Mouse (Mus musculus): ENCODE results near the gene Taf3. TPM values are rescaled to one million over a fixed set of nuclear protein-coding genes. Genes with fewer than 3 reads are reported as not detected.
A peak's percentile ranks its signal among the peaks of the same experiment; 100 is the strongest.

Gene Taf3
- polyA plus RNA-seq, 1 experiment from 2014 or later, result 12.4 TPM

DNA sequence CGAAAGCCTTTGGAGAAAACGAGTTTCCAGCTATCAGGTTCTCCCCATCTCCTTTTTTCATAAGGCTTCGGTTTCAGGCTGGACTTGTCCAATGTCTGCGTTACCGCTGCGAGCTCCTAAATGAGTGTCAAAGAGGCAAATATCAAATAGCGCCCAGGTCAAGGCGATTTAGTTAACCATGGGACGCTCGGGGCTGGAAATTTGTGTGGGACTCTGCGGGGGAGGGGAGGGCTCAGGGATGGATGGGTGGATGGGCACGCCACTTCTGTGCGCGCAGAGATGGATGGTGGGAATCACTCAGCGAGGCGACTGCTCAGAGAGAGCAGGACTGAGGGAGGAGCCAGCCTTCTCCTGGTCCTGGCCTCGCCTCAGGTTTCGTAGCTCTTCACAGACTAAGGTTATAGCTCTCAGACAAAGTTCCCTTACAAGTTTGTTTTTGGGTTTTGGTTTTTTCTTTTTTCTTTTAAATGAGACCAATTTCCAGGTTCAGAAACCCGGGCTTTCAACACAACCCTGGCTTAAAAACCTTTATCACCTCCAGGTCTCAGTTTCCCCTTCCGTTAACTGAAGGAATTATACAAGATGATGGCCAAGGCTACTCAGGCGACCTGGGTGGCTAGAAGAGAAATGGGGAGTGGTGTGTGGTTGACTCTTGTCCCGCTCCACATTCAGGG, 152.2 kb downstream of the Taf3 start:
- Histone ChIP-seq H3K4me1 (peaks cover 9% of the 10 kb centered on the region), H3K27ac (no peak overlapping the region), H3K36me3 (no peaks in the 10 kb centered on the region), H3K4me3 (peak overlapping the region; percentile 18), H3K9ac (no peak overlapping the region), H3K9me3 (no peaks in the 10 kb centered on the region), H3K4me2 (peak overlapping the region; percentile 37), H3K27me3 (peaks cover 83% of the 10 kb centered on the region)
- 2% methylated on average over 22 of the region's 22 CpGs for WGBS
- ATAC-seq (ENCODE audit: insufficient number of reproducible peaks, low FRiP score, low TSS enrichment, low read depth), result no peak

GRCm38 (mm10) chr2:9894836-9895593, 153.4 kb downstream of the Taf3 start:
- 4% methylated on average over 19 of the region's 19 CpGs for WGBS
- no peak overlapping the region for H3K4me3 ChIP-seq
- no peak overlapping the region for H3K27ac ChIP-seq
- no peaks in the 10 kb centered on the region for H3K9me3 ChIP-seq
- H3K9ac ChIP-seq, result no peak overlapping the region
- H3K36me3 ChIP-seq, result no peaks in the 10 kb centered on the region
- no peak overlapping the region for H3K4me2 ChIP-seq
- H3K27me3 ChIP-seq, result peaks cover 95% of the 10 kb centered on the region
- ATAC-seq (ENCODE audit: insufficient number of reproducible peaks, low FRiP score, low TSS enrichment, low read depth), result no peak
- peaks cover 9% of the 10 kb centered on the region for H3K4me1 ChIP-seq

GRCm38 (mm10) chr2:9893272-9893953, 155.0 kb downstream of the Taf3 start:
- 6% methylated on average over 6 of the region's 6 CpGs for WGBS
- Histone ChIP-seq H3K4me2 (no peak overlapping the region), H3K27me3 (peaks cover 94% of the 10 kb centered on the region), H3K9ac (no peak overlapping the region), H3K36me3 (no peaks in the 10 kb centered on the region), H3K9me3 (no peaks in the 10 kb centered on the region), H3K27ac (no peak overlapping the region), H3K4me3 (no peak overlapping the region), H3K4me1 (peaks cover 22% of the 10 kb centered on the region)
- no peak for ATAC-seq (ENCODE audit: insufficient number of reproducible peaks, low FRiP score, low TSS enrichment, low read depth)

DNA sequence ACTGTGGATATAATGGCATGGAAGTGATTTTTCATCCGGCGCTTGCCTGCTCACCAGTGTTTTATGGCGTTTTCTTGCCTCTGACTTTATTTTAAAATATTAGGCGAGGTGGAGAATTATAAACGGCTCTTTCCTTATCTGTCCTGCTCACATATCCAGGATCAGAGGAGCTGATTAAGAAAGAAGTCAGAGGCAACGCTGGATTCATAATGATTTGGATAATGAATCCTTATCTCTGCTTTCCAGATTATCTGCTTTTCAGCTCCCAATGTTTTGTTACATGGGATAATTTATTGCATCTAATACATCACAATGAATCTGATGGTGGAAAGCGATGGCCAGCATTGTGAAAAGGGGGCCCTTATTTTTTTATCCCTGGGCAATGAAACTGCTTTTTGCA, 155.9 kb downstream of the Taf3 start:
- no peak overlapping the region for H3K4me2 ChIP-seq
- peaks cover 22% of the 10 kb centered on the region for H3K4me1 ChIP-seq
- H3K36me3 ChIP-seq, result no peaks in the 10 kb centered on the region
- no peak overlapping the region for H3K27ac ChIP-seq
- peaks cover 93% of the 10 kb centered on the region for H3K27me3 ChIP-seq
- no peak overlapping the region for H3K4me3 ChIP-seq
- no peaks in the 10 kb centered on the region for H3K9me3 ChIP-seq
- ATAC-seq (ENCODE audit: insufficient number of reproducible peaks, low FRiP score, low TSS enrichment, low read depth), result no peak
- no peak overlapping the region for H3K9ac ChIP-seq
- 6% methylated on average over 7 of the region's 7 CpGs for WGBS

DNA sequence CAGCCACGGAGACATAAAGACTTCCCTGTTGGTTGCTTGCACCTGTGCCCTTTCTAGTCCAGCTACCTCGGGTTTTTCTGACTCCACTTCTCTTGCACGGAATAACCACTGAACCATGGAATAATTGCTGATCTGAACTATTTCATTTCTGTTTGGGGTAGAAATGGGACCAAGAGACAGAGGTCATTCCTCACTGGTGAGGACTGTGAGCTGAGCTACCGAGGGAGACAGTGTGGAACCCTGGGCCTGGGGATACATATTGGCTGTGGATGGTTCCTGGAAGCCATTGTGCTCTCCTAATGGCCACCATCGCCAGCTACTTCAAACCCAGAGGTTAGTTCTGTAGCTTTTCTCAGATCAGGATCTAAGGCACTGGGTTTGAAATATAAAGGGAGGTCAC, 157.5 kb downstream of the Taf3 start:
- Histone ChIP-seq H3K4me1 (peaks cover 18% of the 10 kb centered on the region), H3K4me3 (no peak overlapping the region), H3K27ac (no peak overlapping the region), H3K4me2 (no peak overlapping the region), H3K9ac (no peak overlapping the region), H3K9me3 (no peaks in the 10 kb centered on the region), H3K36me3 (no peaks in the 10 kb centered on the region), H3K27me3 (peaks cover 93% of the 10 kb centered on the region)
- no peak for ATAC-seq (ENCODE audit: insufficient number of reproducible peaks, low FRiP score, low TSS enrichment, low read depth)
- WGBS, result 5% methylated on average over 5 of the region's 5 CpGs

DNA sequence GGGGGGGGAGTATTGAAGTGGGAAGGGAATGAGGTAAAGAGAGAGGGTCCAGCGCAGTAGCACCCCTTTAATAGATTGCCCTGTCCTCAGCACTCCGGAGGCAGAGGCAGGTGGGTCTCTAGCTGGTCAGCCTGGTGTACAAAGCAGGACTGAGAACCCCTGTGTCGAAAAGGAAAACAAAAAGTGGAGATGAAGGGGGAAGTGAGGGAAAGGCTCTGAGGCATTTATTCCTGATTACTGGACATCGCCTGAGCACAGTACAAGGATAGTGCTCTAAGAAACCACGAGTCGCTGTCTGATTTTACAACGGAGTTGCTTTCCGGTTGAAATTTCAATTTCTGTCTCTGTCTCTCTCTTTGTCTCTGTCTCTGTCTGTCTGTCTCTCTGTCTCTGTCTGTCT, 158.1 kb downstream of the Taf3 start:
- H3K4me3 ChIP-seq, result no peak overlapping the region
- H3K9me3 ChIP-seq, result no peaks in the 10 kb centered on the region
- peaks cover 13% of the 10 kb centered on the region for H3K4me1 ChIP-seq
- WGBS, result 5% methylated on average over 8 of the region's 8 CpGs
- no peaks in the 10 kb centered on the region for H3K36me3 ChIP-seq
- H3K4me2 ChIP-seq, result no peak overlapping the region
- no peak for ATAC-seq (ENCODE audit: insufficient number of reproducible peaks, low FRiP score, low TSS enrichment, low read depth)
- H3K27ac ChIP-seq, result no peak overlapping the region
- no peak overlapping the region for H3K9ac ChIP-seq
- peaks cover 93% of the 10 kb centered on the region for H3K27me3 ChIP-seq

GRCm38 (mm10) chr2:9889651-9890183, 158.7 kb downstream of the Taf3 start, which contains the start of gene Gata3:
Gene Gata3 (minus strand): TSS chr2:9890034.
- Histone ChIP-seq H3K4me2 (peak within 1 kb of the TSS; percentile 36), H3K9ac (no peak within 1 kb of the TSS), H3K27ac (no peak within 1 kb of the TSS), H3K9me3 (no peaks in the 10 kb centered on the region), H3K36me3 (no peaks in the 10 kb centered on the region), H3K27me3 (peaks cover 93% of the 10 kb centered on the region), H3K4me1 (peaks cover 13% of the 10 kb centered on the region), H3K4me3 (peak within 1 kb of the TSS; percentile 23)
- ATAC-seq (ENCODE audit: insufficient number of reproducible peaks, low FRiP score, low TSS enrichment, low read depth), result no peak
- under 1% methylated on average over 23 of the region's 23 CpGs for WGBS

GRCm38 (mm10) chr2:9888913-9889650, 159.3 kb downstream of the Taf3 start, which contains the start of gene 9230102O04Rik:
Gene 9230102O04Rik (minus strand): TSS chr2:9889540.
- WGBS, result under 1% methylated on average over 30 of the region's 30 CpGs
- Histone ChIP-seq H3K9me3 (no peaks in the 10 kb centered on the region), H3K4me1 (peaks cover 17% of the 10 kb centered on the region), H3K4me2 (peak within 1 kb of the TSS; percentile 36), H3K27me3 (peaks cover 93% of the 10 kb centered on the region), H3K36me3 (no peaks in the 10 kb centered on the region), H3K27ac (no peak within 1 kb of the TSS), H3K4me3 (peak within 1 kb of the TSS; percentile 23), H3K9ac (no peak within 1 kb of the TSS)
- 0 out of 2 replicates have a peak, but pooled peaks have one; percentile 33 for ATAC-seq (ENCODE audit: insufficient number of reproducible peaks, low FRiP score, low TSS enrichment, low read depth)

GRCm38 (mm10) chr2:9887636-9888035, 160.8 kb downstream of the Taf3 start:
- H3K4me1 ChIP-seq, result peaks cover 32% of the 10 kb centered on the region
- no peak for ATAC-seq (ENCODE audit: insufficient number of reproducible peaks, low FRiP score, low TSS enrichment, low read depth)
- WGBS, result under 1% methylated on average over 7 of the region's 7 CpGs
- H3K27ac ChIP-seq, result no peak overlapping the region
- H3K36me3 ChIP-seq, result no peaks in the 10 kb centered on the region
- no peak overlapping the region for H3K4me2 ChIP-seq
- peaks cover 93% of the 10 kb centered on the region for H3K27me3 ChIP-seq
- no peaks in the 10 kb centered on the region for H3K9me3 ChIP-seq
- no peak overlapping the region for H3K9ac ChIP-seq
- H3K4me3 ChIP-seq, result no peak overlapping the region

DNA sequence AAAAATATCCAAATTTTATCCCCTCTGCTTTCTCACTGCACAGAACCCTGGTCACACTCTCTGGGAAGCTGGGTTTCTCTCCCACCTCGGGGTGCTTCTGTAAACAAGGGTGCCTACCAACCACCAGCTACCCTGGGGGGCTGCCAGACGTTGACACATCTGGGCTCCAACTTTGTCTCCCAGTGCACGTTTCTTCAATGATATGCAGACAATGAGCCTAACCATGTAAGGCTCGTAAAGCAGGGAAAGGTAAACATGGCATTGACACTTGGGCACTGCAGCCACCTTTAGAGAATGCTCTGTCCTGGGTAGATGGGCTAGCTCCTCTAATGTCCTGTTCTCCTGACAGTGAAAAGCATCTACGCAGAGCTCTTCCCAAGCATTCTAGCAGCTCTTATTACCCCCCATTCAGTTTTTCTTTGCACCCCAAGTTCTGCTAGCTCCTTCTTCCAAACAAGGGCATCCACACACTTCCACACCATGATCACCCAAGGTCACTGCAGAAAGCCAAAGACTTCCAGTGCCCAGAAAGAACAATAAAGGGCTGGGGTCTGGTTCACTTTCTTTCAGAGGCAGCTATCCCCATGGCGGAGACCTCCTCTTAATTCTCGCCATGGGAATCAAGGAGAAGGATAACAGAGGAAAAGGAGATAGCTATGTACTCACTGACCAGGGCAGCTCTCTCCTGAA, 161.3 kb downstream of the Taf3 start:
- Histone ChIP-seq H3K27me3 (peaks cover 91% of the 10 kb centered on the region), H3K4me3 (no peak overlapping the region), H3K4me1 (peaks cover 37% of the 10 kb centered on the region), H3K36me3 (no peaks in the 10 kb centered on the region), H3K27ac (no peak overlapping the region), H3K9me3 (no peaks in the 10 kb centered on the region), H3K9ac (no peak overlapping the region), H3K4me2 (no peak overlapping the region)
- no peak for ATAC-seq (ENCODE audit: insufficient number of reproducible peaks, low FRiP score, low TSS enrichment, low read depth)
- 6% methylated on average over 7 of the region's 7 CpGs for WGBS

GRCm38 (mm10) chr2:9886031-9886430, 162.4 kb downstream of the Taf3 start:
- Histone ChIP-seq H3K36me3 (no peaks in the 10 kb centered on the region), H3K27ac (no peak overlapping the region), H3K27me3 (peaks cover 95% of the 10 kb centered on the region), H3K9ac (no peak overlapping the region), H3K4me1 (peaks cover 48% of the 10 kb centered on the region), H3K9me3 (no peaks in the 10 kb centered on the region), H3K4me3 (no peak overlapping the region), H3K4me2 (no peak overlapping the region)
- ATAC-seq (ENCODE audit: insufficient number of reproducible peaks, low FRiP score, low TSS enrichment, low read depth), result no peak
- WGBS, result 29% methylated on average over 3 of the region's 3 CpGs
